Mouse (Mus musculus) ES-E14 (cell line): Measurements from ENCODE around the gene Best1. TPM values are rescaled to one million over a fixed set of nuclear protein-coding genes. Genes with fewer than 3 reads are reported as not detected.

Experiments
- DNase-seq: peaks from one replicate; pipeline ENCODE4 v3.0.0-alpha.2; 2013; ENCODE audit warnings: low read depth, low spot score
- H3K27ac ChIP-seq: 2 replicates; pipeline ENCODE4 v1.5.1; 2012; ENCODE audit warnings: low read depth, mild to moderate bottlenecking, low read length, moderate library complexity, mixed read lengths; ENCODE audit not compliant: poor library complexity, insufficient read depth, severe bottlenecking
- H3K36me3 ChIP-seq: 2 replicates; pipeline ENCODE4 v1.6.1; 2012; ENCODE audit warnings: mild to moderate bottlenecking, low read length, moderate library complexity, mixed read lengths; ENCODE audit not compliant: control insufficient read depth, poor library complexity, insufficient read depth, severe bottlenecking
- H3K4me1 ChIP-seq, 2 experiments: fragments of 150-350 bp in 1 of 2; sonication (generic) in 1 of 2; 2 replicates each; pipeline ENCODE4 v1.6.1; 2012; ENCODE audit warnings: low read length in 2 of 2, mild to moderate bottlenecking in 1 of 2, mixed read lengths in 1 of 2; ENCODE audit not compliant: control insufficient read depth in 2 of 2, insufficient read depth in 2 of 2, poor library complexity in 1 of 2
- H3K4me3 ChIP-seq, 2 experiments: fragments of 150-350 bp in 1 of 2; sonication (generic) in 1 of 2; 2 replicates each; pipeline ENCODE4 v1.5.1; 2012; ENCODE audit warnings: low read length in 2 of 2, low read depth in 1 of 2, mild to moderate bottlenecking in 1 of 2, mixed read lengths in 1 of 2; ENCODE audit not compliant: insufficient read depth in 1 of 2, poor library complexity in 1 of 2, severe bottlenecking in 1 of 2
- H3K9ac ChIP-seq: 2 replicates; pipeline ENCODE4 v1.6.1; 2012; ENCODE audit warnings: low read depth, mild to moderate bottlenecking, low read length, mixed read lengths; ENCODE audit not compliant: poor library complexity, insufficient read depth, severe bottlenecking
- H3K9me3 ChIP-seq: fragments of 150-350 bp; sonication (generic); 2 replicates; pipeline ENCODE4 v1.6.1; 2012; ENCODE audit warnings: low read depth, mild to moderate bottlenecking, low read length; ENCODE audit not compliant: control insufficient read depth, insufficient read depth
- CHD2 ChIP-seq: IDR thresholded peaks from 2 replicates; pipeline ENCODE4 v1.6.1; 2014; ENCODE audit warnings: mild to moderate bottlenecking, low read depth, low read length, inconsistent platforms
- HCFC1 ChIP-seq: IDR thresholded peaks from 2 replicates; pipeline ENCODE4 v1.6.1; 2012; ENCODE audit warnings: low read length, inconsistent platforms, borderline replicate concordance; ENCODE audit not compliant: insufficient read depth
- MAFK ChIP-seq: IDR thresholded peaks from 2 replicates; pipeline ENCODE4 v1.6.1; 2014; ENCODE audit warnings: mild to moderate bottlenecking, low read depth, low read length, inconsistent platforms; ENCODE audit not compliant: insufficient read depth
- ZC3H11A ChIP-seq: IDR thresholded peaks from 2 replicates; pipeline ENCODE4 v1.6.1; 2012; ENCODE audit warnings: low read depth, mild to moderate bottlenecking, inconsistent platforms, low read length, borderline replicate concordance
- ZNF384 ChIP-seq: IDR thresholded peaks from 2 replicates; pipeline ENCODE4 v1.6.1; 2012; ENCODE audit warnings: low read depth, low read length, inconsistent platforms
- in situ Hi-C, 2 experiments: fragments of 600-800 bp; cut with MboI; formaldehyde crosslinking; loops; one replicate each; pipeline ENCODE4 v1.15.1; 2025; ENCODE audit warnings: low sequenced_read_pairs in 2 of 2, inconsistent platforms in 1 of 2; ENCODE audit not compliant: unreplicated experiment in 2 of 2
- total RNA-seq: library from RNA; depleted of rRNA; stranded (reverse); fragments of 300-350 nt; gene quantifications from 2 replicates; pipeline ENCODE4 v1.2.3, GENCODE M21; 2012; rRNA removed

The Best1 gene
- total RNA-seq, 1 experiment: 0.62 TPM

DNA sequence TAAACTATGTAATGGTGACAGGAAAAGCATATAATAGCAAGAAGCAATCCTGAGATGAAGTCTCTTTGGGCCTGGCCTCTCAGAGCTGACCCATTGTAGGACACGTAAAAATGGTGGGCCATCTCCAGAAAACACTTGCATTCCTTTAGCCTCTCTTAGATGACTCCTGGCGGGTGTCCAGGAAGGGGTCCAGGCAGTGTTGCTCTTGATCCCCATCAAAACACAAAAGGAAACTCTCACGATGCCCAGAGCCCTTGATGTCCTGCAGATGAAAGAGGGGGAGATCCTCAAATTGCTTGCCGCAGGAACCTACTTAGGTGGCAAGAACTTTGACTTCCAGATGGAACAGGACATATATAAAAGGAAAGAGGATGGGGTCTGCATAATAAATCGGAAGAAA, 64.0 kb downstream of the Best1 start:
- Histone ChIP-seq H3K9me3 (no peaks in the 10 kb centered on the region), H3K27ac (no peak overlapping the region), H3K4me1 (peaks cover 19 to 20% of the 10 kb centered on the region in 2 experiments), H3K36me3 (no peaks in the 10 kb centered on the region), H3K4me3 (no peak overlapping the region), H3K9ac (no peak overlapping the region)
- no peak for DNase-seq
- in situ Hi-C loops: no loop called here
- TF ChIP-seq ZNF384 (no peak), HCFC1 (no peak)

DNA sequence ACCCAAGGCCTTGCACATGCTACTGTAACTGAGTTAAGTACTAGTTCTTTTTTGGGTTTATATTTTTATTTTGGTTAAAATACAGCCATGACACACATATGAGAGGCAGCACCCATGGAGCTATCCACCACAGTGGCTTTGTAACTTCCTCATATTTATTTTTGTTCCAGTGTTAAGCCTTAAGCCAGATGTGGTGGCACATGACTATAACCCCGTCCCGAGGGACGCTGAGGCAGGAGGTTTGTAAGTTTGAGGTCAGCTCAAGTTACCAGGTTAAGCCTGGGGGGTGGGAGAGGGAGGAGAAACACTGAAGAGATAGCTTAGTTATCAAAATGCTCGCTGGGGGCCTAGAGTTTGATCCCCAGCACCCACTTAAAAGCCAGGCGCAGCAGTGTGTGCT, 64.9 kb downstream of the Best1 start:
- Histone ChIP-seq H3K9ac (no peak overlapping the region), H3K4me1 (peaks cover 15 to 19% of the 10 kb centered on the region in 2 experiments), H3K4me3 (no peak overlapping the region), H3K9me3 (no peaks in the 10 kb centered on the region), H3K36me3 (no peaks in the 10 kb centered on the region), H3K27ac (no peak overlapping the region)
- TF ChIP-seq ZNF384: no peak
- TF ChIP-seq CHD2: no peak
- no peak for TF ChIP-seq HCFC1
- TF ChIP-seq MAFK: no peak
- no peak for TF ChIP-seq ZC3H11A
- no peak for DNase-seq
- in situ Hi-C loops: no loop called here

Other genes starting within 250 kb of the Best1 start
- gene Scgb2a2, start 154.1 kb downstream of the Best1 start, total RNA-seq: not detected in 2 replicates
- 107 and 140 TPM in 2 replicates for gene Incenp, start 102.1 kb downstream of the Best1 start, total RNA-seq
- 413 and 478 TPM in 2 replicates for gene Fth1, start 21.0 kb downstream of the Best1 start, total RNA-seq
- gene Rab3il1, start within 50 bp of the Best1 start, total RNA-seq: 3.8 and 4.0 TPM in 2 replicates
- 4.0 and 7.2 TPM in 2 replicates for gene Fads3, start 39.9 kb upstream of the Best1 start, total RNA-seq
- gene Fads2, start 100.1 kb upstream of the Best1 start, total RNA-seq: 41.5 and 55.5 TPM in 2 replicates
- gene Fads1, start 181.3 kb upstream of the Best1 start, total RNA-seq: 47.4 and 74.0 TPM in 2 replicates
- 440 and 455 TPM in 2 replicates for gene Tmem258, start 202.4 kb upstream of the Best1 start, total RNA-seq
- gene Fen1, start 202.5 kb upstream of the Best1 start, total RNA-seq: 110 and 113 TPM in 2 replicates
- gene Myrf, start 239.1 kb upstream of the Best1 start, total RNA-seq: 35.9 and 58.1 TPM in 2 replicates